Mouse (Mus musculus) heart, adult 8-10 months (tissue): ENCODE data around the gene Slc6a9. TPM values are rescaled to one million over a fixed set of nuclear protein-coding genes. Genes with fewer than 3 reads are reported as not detected.

Source experiments
- DNase-seq: peaks from one replicate; pipeline ENCODE4 v3.0.0; 2022; ENCODE audit warnings: low spot score
- total RNA-seq, 4 experiments: library from RNA; stranded (reverse); gene quantifications; 2 replicates each; pipeline ENCODE4 v1.2.4; 2022

The Slc6a9 gene
- 1 to 10 TPM; 1.7 to 2.3 (median 2.2) TPM for total RNA-seq

DNA sequence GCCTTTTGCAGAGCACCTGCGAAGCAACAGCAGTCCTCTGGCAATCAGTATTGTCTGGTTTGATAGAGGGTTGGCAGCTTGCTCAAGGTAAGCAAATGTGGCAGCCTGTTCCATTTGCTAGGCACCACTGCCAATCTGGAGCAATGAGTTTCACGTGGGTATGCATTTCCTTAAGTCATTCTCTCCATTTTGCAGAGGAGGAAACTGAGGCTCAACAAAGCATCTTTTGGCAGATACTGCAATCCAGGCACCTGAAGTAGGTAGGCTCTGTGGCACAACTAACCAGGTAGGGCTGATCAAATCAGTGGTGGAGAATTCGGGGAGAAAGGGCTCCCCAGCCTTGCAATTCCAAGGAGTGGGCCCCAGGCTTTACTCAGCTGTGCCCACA, at the start of gene Slc6a9:
Gene Slc6a9 (plus strand): TSS at position 50 of the 388 bp plus-strand sequence.
- DNase-seq = no peak

DNA sequence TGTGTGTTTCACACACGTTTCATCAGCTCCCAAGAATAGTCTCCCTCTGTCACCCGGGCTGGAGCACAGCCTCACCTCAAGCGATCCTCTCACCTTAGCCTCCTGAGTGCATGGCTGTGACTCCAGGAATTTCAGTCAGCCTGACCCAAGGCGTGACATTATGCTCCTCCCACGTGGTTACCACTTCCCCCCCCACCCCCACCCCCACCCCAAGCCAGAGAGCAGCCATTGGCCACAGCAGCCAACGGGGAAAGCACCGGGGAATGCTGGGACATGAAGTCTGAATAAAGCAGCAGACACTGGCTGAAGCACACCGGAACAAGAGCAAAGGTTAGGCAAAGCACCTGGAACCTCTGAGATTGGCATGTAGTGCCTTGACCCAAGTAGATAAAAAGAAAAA, 47.3 kb upstream of the Slc6a9 start:
- no peak for DNase-seq

DNA sequence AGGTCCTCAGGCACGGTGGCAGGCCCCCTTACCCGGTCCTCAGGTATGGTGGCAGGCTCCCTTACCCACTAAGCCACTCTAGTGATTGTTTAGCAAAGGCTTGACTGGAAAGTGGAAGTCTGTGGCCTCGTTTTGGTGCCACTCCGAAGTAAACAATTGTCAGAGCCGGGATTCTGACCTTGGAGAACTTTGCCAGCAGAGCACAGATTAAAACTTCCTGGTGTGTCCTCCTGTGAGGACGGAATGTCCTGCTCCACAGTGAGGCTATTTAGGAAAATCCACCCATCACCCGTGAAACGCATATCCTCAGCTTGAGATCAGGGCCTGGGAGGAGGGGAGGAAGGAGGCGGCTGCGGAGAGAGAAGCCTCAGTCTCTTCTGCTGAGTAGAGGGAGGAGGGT, 46.0 kb upstream of the Slc6a9 start:
- peak; percentile 46 for DNase-seq

GRCm38 (mm10) chr4:117799904-117800303, 34.4 kb upstream of the Slc6a9 start:
- DNase-seq = no peak

DNA sequence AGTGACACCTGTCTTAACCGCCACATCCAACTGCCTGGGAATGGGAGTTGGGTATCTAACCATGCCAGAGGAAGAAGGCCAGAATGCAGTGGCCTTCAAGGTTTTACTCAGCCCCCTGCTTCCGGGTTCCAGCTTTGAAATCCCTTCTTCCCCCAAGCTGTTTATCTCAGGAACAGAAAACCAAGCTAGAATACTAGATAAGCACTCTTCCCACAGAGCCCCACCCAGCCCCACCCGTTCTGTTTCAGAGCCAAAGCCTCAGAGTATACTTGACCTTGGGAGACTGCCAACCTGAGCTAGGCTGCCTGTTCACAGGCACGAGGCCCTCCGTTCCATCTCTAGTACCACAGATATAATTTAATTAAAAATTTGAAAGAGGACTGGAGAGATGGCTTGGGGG, 27.3 kb upstream of the Slc6a9 start:
- DNase-seq = no peak

GRCm38 (mm10) chr4:117810933-117811332, 23.4 kb upstream of the Slc6a9 start:
- no peak for DNase-seq

- no peak for DNase-seq
Observed at GRCm38 (mm10) chr4:117813591-117814192, 20.6 kb upstream of the Slc6a9 start.

- no peak for DNase-seq
Observed at GRCm38 (mm10) chr4:117814333-117814732, 20.0 kb upstream of the Slc6a9 start.

GRCm38 (mm10) chr4:117816776-117817175, 17.5 kb upstream of the Slc6a9 start:
- DNase-seq = no peak

GRCm38 (mm10) chr4:117818032-117818431, 16.3 kb upstream of the Slc6a9 start:
- no peak for DNase-seq

DNA sequence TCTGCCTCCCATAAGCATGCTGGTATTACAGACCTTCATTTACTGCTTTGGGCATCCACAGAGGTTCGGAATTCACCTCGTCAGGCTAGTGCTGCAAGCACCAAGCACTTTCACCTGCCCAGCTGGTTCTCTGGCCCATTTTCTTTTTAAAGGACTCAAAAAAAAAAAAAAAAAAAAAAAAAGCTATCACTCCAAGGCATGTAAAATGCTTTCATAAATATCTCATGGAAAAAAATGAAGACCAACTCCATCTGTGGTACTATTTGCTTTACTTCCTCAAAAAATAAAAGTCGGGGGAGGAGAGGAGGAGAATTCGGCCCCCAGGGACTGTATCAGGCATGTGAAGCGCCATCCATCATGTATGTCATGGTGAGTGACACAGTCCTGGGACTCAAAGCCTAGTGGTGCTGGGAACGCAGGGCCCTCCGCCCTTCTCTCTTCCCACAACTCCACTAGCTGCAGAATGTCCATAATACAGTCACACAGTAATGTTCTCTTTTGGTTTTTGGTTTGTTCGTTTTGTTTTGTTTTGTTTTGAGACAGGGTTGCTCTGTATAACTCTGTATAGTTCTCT, 5.6 kb upstream of the Slc6a9 start:
- DNase-seq = no peak

DNA sequence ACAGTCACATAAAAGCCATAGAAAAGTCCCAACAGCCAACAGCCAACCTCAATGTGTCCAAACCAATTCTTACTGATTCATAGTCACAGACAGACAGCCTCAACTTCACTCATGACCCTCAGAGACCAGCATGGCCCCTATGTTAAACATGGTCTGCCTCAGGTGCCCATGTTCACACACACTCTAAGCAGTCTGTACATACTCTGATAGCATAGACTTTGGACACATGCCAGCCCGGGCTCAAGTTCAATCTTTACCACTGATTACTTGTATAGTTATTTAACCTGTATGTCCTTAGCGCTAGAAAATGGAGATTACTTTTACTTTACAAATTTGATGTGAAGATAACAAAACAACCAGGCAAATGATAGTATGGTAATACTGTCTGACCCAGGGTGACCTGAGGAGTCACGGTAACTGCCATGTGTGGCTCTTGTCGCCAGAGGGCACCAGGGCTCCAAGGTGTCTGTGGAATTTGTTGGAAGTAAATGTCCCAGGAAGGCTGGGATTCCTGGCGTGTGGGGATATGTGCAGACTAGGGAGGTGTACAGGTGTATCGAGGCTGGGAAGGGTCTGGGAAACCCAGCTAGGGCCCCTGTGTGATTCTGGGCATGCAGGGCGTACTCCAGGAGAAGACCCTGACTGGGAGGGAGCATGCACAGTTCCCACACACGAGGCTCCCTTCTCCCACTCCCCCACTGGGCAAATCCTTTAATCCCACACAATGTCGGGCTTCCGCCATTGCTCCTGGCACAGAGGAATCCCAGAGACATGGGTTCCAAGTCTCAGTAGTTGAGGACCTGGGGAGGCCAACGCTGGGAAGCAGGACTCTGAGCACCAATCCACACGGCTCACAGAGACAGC, 4.8 kb upstream of the Slc6a9 start:
- peak; percentile 78 for DNase-seq

DNA sequence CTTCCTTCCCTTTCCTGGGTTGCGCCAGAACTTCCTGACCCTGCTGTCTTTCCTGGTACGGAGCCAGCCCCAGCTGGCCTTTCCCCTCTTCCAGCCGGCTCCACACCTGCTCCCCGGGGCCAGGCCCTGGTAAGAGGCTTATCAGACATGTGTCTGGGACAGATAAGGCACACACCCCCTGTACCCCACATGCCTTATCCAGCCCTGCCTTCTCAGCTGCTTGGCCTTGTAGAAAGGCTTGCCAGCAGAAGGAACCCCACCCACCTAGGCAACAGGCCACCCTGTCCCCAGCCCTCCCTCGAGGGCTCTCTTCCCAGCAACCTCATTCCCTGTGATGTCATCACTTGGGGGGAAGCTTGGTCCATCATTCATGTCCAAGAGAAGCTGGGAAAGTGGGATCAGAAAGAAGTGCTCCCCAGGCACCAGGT, 4.2 kb upstream of the Slc6a9 start:
- DNase-seq = peak; percentile 73

DNA sequence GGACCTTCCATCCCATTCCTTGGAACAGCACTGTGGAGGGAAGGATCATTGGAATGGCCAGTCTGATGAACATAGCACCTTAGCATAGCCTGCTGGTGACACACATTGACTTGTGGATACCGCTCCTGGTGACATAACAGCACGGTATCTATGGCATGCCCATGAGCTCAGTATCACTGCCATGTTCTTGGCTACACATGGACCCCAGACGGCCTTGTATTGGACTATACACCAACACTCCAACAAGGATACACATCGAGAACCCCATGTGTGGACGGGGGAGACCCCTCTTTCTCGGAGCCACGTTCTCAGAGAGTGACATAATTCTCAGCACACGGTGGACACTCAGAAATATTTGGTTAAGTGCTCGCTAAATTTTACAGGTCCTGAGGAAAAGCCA, 3.5 kb upstream of the Slc6a9 start:
- no peak for DNase-seq

DNA sequence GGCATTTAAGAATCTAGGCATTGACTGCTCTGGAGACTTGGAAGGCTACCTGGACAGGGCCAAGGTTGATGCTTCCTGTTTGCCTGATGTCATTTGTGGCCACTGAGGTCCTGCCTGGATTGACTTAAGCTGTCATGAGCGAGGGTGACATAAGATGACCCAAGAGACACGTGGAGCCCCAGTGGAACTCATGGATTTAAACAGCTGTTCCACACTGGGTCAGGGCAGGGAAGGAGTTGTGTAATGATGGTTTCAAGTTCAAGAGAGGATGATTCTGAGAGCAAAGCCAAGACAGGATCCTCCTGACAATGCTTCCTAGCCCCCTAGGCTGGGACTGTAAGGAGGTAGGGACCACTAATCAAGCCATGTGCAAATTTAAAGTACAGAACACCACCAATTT, 2.8 kb upstream of the Slc6a9 start:
- DNase-seq = no peak

- DNase-seq = peak; percentile 30
Observed at GRCm38 (mm10) chr4:117831920-117832691, 2.2 kb upstream of the Slc6a9 start.

GRCm38 (mm10) chr4:117834845-117835530, 682 bp downstream of the Slc6a9 start:
- peak; percentile 61 for DNase-seq

DNA sequence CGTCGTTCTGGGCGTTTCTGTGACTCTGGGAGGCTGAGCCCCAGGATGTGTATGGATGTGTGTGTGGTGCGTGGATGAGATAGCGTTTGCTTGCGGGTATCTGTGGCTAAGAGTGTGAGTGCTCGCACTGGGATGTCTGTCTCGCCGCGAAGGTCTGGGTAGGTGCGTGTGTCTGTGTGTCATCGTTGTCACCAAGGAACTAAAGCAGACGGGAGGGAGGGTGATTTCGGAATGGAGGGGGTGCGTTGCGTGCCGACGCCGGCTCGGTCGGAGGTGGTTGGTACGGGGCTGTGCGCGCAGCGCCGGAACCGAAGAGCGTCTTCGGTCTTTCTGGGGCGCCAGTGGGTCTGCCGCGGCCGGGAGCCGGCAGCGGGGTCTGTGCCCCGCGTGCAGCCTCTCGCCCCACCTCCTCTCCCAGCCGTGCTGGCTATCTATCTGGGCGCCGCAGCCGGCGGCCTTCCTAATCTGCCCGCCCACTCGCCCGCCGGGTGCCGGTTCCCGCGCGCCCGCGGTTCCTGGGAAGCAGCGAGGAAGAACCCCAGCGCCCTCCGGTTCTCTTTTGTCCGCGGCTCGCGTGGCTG, 1.3 kb downstream of the Slc6a9 start:
- DNase-seq = no peak

DNA sequence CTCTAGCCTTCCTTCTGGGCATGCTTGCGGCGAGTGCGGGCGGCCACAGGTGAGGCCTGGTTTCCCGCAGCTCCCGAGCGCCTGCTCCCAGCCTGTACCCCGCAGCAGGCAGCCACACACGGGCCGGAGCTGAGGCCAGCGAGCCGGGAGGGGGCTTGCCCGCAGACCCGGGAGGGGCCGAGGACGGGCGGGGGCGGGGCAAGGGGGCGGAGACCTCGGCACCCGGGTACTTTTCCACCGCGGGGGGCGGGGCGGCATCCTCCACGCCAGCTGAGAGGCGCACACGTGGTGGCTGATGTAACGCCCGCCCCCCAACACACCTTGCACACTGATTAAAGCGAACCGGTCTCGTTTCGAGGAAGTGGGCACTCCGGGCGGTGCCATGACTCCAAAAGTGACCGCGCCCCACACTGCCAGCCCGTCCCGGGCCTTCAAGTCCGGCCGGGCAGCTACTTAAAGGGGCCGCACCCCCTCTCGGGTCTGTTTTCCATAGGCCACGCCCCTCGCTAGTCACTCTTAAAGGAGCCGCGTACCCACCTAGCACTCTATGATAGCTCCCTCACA, 2.0 kb downstream of the Slc6a9 start:
- DNase-seq = peak; percentile 89

DNA sequence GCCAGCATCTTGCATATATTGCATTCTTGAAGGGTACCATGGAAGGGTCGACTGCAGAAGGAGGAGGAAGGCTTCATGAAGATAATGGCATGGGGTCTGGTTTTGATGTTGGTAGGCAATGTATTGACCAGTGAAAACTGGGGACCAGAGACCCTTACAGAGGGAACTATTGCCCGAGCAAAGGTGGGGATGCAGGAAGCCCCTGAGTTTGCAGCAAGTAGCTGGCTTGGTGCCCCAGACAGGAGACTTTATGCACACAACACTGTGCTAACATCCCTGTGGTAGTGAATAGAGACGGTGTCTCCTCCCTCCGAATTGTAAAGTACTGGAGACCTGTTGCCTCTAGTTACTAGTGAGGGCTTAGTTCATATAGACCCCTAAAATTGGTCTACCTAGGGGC, 3.0 kb downstream of the Slc6a9 start:
- no peak for DNase-seq

GRCm38 (mm10) chr4:117839366-117839765, 5.1 kb downstream of the Slc6a9 start:
- DNase-seq = no peak
